Mouse (Mus musculus) forebrain, embryonic 12.5 days (tissue): Measurements from ENCODE around the gene Vmn1r31. TPM values are rescaled to one million over a fixed set of nuclear protein-coding genes. Genes with fewer than 3 reads are reported as not detected.

Experiments
- ATAC-seq: fragments of 200-750 bp; cut with Nextera tagmentation; 2 replicates; pipeline ENCODE4 v1.8.0; 2017; ENCODE audit warnings: moderate TSS enrichment; ENCODE audit not compliant: low FRiP score
- H3K27ac ChIP-seq: fragments of 300-500 bp; sonication (generic); 2 replicates; pipeline ENCODE4 v1.5.1; 2016; ENCODE audit warnings: mild to moderate bottlenecking
- H3K27me3 ChIP-seq: fragments of 300-500 bp; sonication (generic); 2 replicates; pipeline ENCODE4 v1.6.1; 2016; ENCODE audit warnings: mild to moderate bottlenecking
- H3K36me3 ChIP-seq: fragments of 300-500 bp; sonication (generic); replicated peaks from 2 replicates; pipeline ENCODE4 v1.6.1; 2016; ENCODE audit warnings: mild to moderate bottlenecking
- H3K4me1 ChIP-seq: fragments of 300-500 bp; sonication (generic); 2 replicates; pipeline ENCODE4 v1.6.1; 2016
- H3K4me2 ChIP-seq: fragments of 300-500 bp; sonication (generic); 2 replicates; pipeline ENCODE4 v1.6.1; 2016; ENCODE audit warnings: mild to moderate bottlenecking, moderate library complexity
- H3K4me3 ChIP-seq: fragments of 300-500 bp; sonication (generic); replicated peaks from 2 replicates; pipeline ENCODE4 v1.5.1; 2016; ENCODE audit warnings: mild to moderate bottlenecking
- H3K9ac ChIP-seq: fragments of 300-500 bp; sonication (generic); 2 replicates; pipeline ENCODE4 v1.6.1; 2016; ENCODE audit warnings: mild to moderate bottlenecking
- H3K9me3 ChIP-seq: fragments of 300-500 bp; sonication (generic); 2 replicates; pipeline ENCODE4 v1.6.1; 2016
- WGBS: fragments of 180-500 bp; shearing (Covaris S2); methylation state at CpG from one replicate; pipeline ENCODE4 v1.1.7; 2016; 5-methylcytosine and 5-hydroxymethylcytosine counted together
- polyA plus RNA-seq: library from polyadenylated mRNA; unstranded; fragments of >200 nt; fragmentation: Nextera tagmentation; extraction: Ambion mirVana; gene quantifications from 2 replicates; pipeline ENCODE4 v1.2.1, GENCODE M21; 2016

Gene Vmn1r31
- not detected in 2 replicates for polyA plus RNA-seq

GRCm38 (mm10) chr6:58475230-58475629 is at the start of gene Vmn1r31:
Vmn1r31 (minus strand) TSS chr6:58475330.
- H3K4me1 ChIP-seq, result no peaks in the 10 kb centered on the region
- H3K36me3 ChIP-seq, result no peaks in the 10 kb centered on the region
- no peaks in the 10 kb centered on the region for H3K27me3 ChIP-seq
- ATAC-seq, result no peak
- no peak within 1 kb of the TSS for H3K4me2 ChIP-seq
- H3K4me3 ChIP-seq, result no peak within 1 kb of the TSS
- no peaks in the 10 kb centered on the region for H3K9me3 ChIP-seq
- no peak within 1 kb of the TSS for H3K9ac ChIP-seq
- WGBS, result 90% methylated on average over 1 of the region's 1 CpGs
- H3K27ac ChIP-seq, result no peak within 1 kb of the TSS

- no peaks in the 10 kb centered on the region for H3K4me1 ChIP-seq
- H3K4me3 ChIP-seq, result no peak within 1 kb of the TSS
- H3K9me3 ChIP-seq, result no peaks in the 10 kb centered on the region
- ATAC-seq, result no peak
- H3K4me2 ChIP-seq, result no peak within 1 kb of the TSS
- H3K36me3 ChIP-seq, result no peaks in the 10 kb centered on the region
- no peak within 1 kb of the TSS for H3K27ac ChIP-seq
- H3K9ac ChIP-seq, result no peak within 1 kb of the TSS
- no peaks in the 10 kb centered on the region for H3K27me3 ChIP-seq
These were observed 31.8 kb downstream of the Vmn1r31 start, which contains the start of gene Vmn1r30 for GRCm38 (mm10) chr6:58443285-58443684. Vmn1r30 (minus strand) TSS chr6:58443385.

Other genes with a start within 250 kb of the Vmn1r31 start
- not detected in 2 replicates for gene Vmn1r28, start 213.3 kb downstream of the Vmn1r31 start, polyA plus RNA-seq
- gene Vmn1r29, start 173.8 kb downstream of the Vmn1r31 start, polyA plus RNA-seq, result not detected in 2 replicates
- not detected in 2 replicates for gene Vmn1r30, start 31.9 kb downstream of the Vmn1r31 start, polyA plus RNA-seq
- gene Abcg2, start 109.2 kb upstream of the Vmn1r31 start, polyA plus RNA-seq, result 29.5 and 34.3 TPM in 2 replicates